Mouse (Mus musculus): ENCODE measurements around the gene Prg3.

DNA sequence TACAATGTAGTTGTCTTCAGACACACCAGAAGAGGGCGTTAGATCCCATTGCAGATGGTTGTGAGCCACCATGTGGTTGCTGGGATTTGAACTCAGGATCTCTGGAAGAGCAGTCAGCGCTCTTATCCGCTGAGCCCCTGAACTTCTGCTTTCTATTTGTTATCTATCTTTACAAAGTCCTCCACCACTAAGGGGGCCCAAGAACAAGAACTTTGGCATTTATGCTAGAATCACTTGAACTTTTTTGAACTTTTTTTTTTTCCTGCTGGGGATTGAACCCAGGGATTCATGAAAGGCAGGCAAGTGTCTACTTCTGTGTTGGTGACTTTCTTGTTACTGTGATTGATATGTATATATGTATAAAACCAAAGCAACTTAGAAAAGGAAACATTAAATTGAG, 48.7 kb upstream of the Prg3 start:
- TF ChIP-seq CTCF (IDR thresholded peaks at IDR 0.05; ENCODE audit: control insufficient read depth, insufficient read depth, low read length) (no peak), POLR2A (IDR thresholded peaks at IDR 0.05; ENCODE audit: borderline replicate concordance, control insufficient read depth, low read depth, low read length) (no peak)

Data from bone marrow, adult 2 months (tissue).